Mouse (Mus musculus) liver, postnatal 0 days (tissue): ENCODE measurements around the gene Vezf1.

ENCODE experiments used
- CTCF ChIP-seq: sonication (generic); IDR thresholded peaks from 2 replicates; pipeline ENCODE4 v1.5.1; 2016; ENCODE audit warnings: antibody characterized with exemption, low read depth
- EP300 ChIP-seq: IDR thresholded peaks from 2 replicates; pipeline ENCODE4 v1.6.1; 2016; ENCODE audit warnings: antibody characterized with exemption, low read depth, mild to moderate bottlenecking

- TF ChIP-seq CTCF (peak; percentile 79), EP300 (no peak)
These were observed 13.5 kb upstream of the Vezf1 start for GRCm38 (mm10) chr11:88054589-88054988.
